Mouse (Mus musculus) liver, adult 2 months (tissue): ENCODE data around the gene Cd164l2.

Source experiments
- CTCF ChIP-seq: fragments of 200-500 bp; IDR thresholded peaks from 2 replicates; pipeline ENCODE4 v1.5.1; 2011; ENCODE audit warnings: low read depth, low read length, control low read depth
- POLR2A ChIP-seq: fragments of 200-500 bp; IDR thresholded peaks from 2 replicates; pipeline ENCODE4 v1.6.1; 2011; ENCODE audit warnings: low read length, control low read depth; ENCODE audit not compliant: insufficient read depth; ENCODE audit errors: extremely low read depth

- no peak for TF ChIP-seq CTCF
- TF ChIP-seq POLR2A = no peak
Measured at GRCm38 (mm10) chr4:133257798-133258408, 46.0 kb downstream of the Cd164l2 start.
